ENCODE assay signal across 8 mouse cellular contexts in genomic region chr16:33516807-33517565, GRCm38 (mm10). TPM values are rescaled to one million over a fixed set of nuclear protein-coding genes. Genes with fewer than 3 reads are reported as not detected.
DNase-seq lines count a peak whose midpoint lies in the region; ATAC-seq and TF ChIP-seq lines count a peak whose summit lies in the region.

Slc12a8 (plus strand) TSS chr16:33517328.

- 2% methylated on average over 27 of the region's 27 CpGs for WGBS in forebrain, embryonic 12.5 days
- 4% methylated on average over 27 of the region's 27 CpGs for WGBS in hindbrain, embryonic 12.5 days
- WGBS in midbrain, embryonic 14.5 days: 5% methylated on average over 27 of the region's 27 CpGs
- 26% methylated on average over 27 of the region's 27 CpGs for WGBS in thymus, adult 2 months

- peaks cover 23% of the 10 kb centered on the region for H3K4me1 ChIP-seq in forebrain, embryonic 12.5 days
- peaks cover 14% of the 10 kb centered on the region for H3K4me1 ChIP-seq in hindbrain, embryonic 12.5 days
- peaks cover 12% of the 10 kb centered on the region for H3K4me1 ChIP-seq in midbrain, embryonic 14.5 days (ENCODE audit: control insufficient read depth, insufficient read depth, low read length)
- 0 out of 2 replicates have a peak, but pooled peaks cover 5% of the 10 kb centered on the region for H3K4me1 ChIP-seq in thymus, adult 2 months (replicated peaks; ENCODE audit: control insufficient read depth, insufficient read depth, low read length)

- peak within 1 kb of the TSS; percentile 46 for H3K9ac ChIP-seq in forebrain, embryonic 12.5 days
- H3K9ac ChIP-seq in hindbrain, embryonic 12.5 days: peak within 1 kb of the TSS; percentile 63
- H3K9ac ChIP-seq in midbrain, embryonic 14.5 days (replicated peaks; ENCODE audit: low read length): peak within 1 kb of the TSS; percentile 60

- H3K9me3 ChIP-seq in forebrain, embryonic 12.5 days: no peaks in the 10 kb centered on the region
- H3K9me3 ChIP-seq in hindbrain, embryonic 12.5 days (replicated peaks): no peaks in the 10 kb centered on the region
- H3K9me3 ChIP-seq in midbrain, embryonic 14.5 days (ENCODE audit: control insufficient read depth, low read length): no peaks in the 10 kb centered on the region

- no peaks in the 10 kb centered on the region for H3K36me3 ChIP-seq in forebrain, embryonic 12.5 days (replicated peaks)
- H3K36me3 ChIP-seq in hindbrain, embryonic 12.5 days: no peaks in the 10 kb centered on the region
- no peaks in the 10 kb centered on the region for H3K36me3 ChIP-seq in midbrain, embryonic 14.5 days (ENCODE audit: control insufficient read depth, insufficient read depth, low read length)
- no peaks in the 10 kb centered on the region for H3K36me3 ChIP-seq in thymus, adult 2 months (ENCODE audit: control insufficient read depth, insufficient read depth, low read length)

- no peak for TF ChIP-seq POLR2A in brain, embryonic 14.5 days (IDR thresholded peaks at IDR 0.05; ENCODE audit: borderline replicate concordance, extremely low read depth, insufficient read depth, insufficient read length, poor library complexity, severe bottlenecking)
- TF ChIP-seq POLR2A in thymus, adult 2 months (IDR thresholded peaks at IDR 0.05; ENCODE audit: control insufficient read depth, extremely low read depth, insufficient read depth, low read length, poor library complexity): no peak

- H3K4me3 ChIP-seq in forebrain, embryonic 12.5 days (replicated peaks): peak within 1 kb of the TSS; percentile 32
- peak within 1 kb of the TSS; percentile 28 for H3K4me3 ChIP-seq in hindbrain, embryonic 12.5 days
- H3K4me3 ChIP-seq in left cerebral cortex, adult 2 months: peak within 1 kb of the TSS; percentile 42
- peak within 1 kb of the TSS; percentile 33 for H3K4me3 ChIP-seq in midbrain, embryonic 14.5 days (replicated peaks; ENCODE audit: low read depth, low read length)
- no peak within 1 kb of the TSS for H3K4me3 ChIP-seq in thymus, adult 2 months (ENCODE audit: control insufficient read depth, insufficient read depth, low read length)

- peaks cover 7% of the 10 kb centered on the region; the same call in 1 of the 2 replicates for H3K27me3 ChIP-seq in forebrain, embryonic 12.5 days
- H3K27me3 ChIP-seq in hindbrain, embryonic 12.5 days: no peaks in the 10 kb centered on the region
- no peaks in the 10 kb centered on the region for H3K27me3 ChIP-seq in midbrain, embryonic 14.5 days (ENCODE audit: control insufficient read depth, insufficient read depth, low read length)
- H3K27me3 ChIP-seq in thymus, adult 2 months (ENCODE audit: control insufficient read depth, insufficient read depth, low read length): no peaks in the 10 kb centered on the region

- DNase-seq in 3T3-L1 (ENCODE audit: low read depth, low spot score): peak; percentile 20
- DNase-seq in brain, embryonic 14.5 days (ENCODE audit: low read depth): peak; percentile 67
- peak; percentile 47 to 59 for DNase-seq in left cerebral cortex, adult 2 months (ENCODE audit: extremely low spot score in 1 of 2, low spot score in 2 of 2)
- DNase-seq in midbrain, embryonic 14.5 days: peak; percentile 33
- DNase-seq in testis, postnatal 14 days (ENCODE audit: low spot score): peak; percentile 60
- DNase-seq in thymus, adult 2 months: no peak

- no peak for TF ChIP-seq CTCF in brain, embryonic 14.5 days (IDR thresholded peaks at IDR 0.05; ENCODE audit: borderline replicate concordance, extremely low read depth, insufficient read depth, insufficient read length)
- TF ChIP-seq CTCF in left cerebral cortex, adult 2 months (IDR thresholded peaks at IDR 0.05): no peak; the same call in none of the 2 replicates
- TF ChIP-seq CTCF in thymus, adult 2 months (IDR thresholded peaks at IDR 0.05; ENCODE audit: borderline replicate concordance, control insufficient read depth, extremely low read depth, insufficient read depth, low read length, poor library complexity): no peak

- peak; percentile 57 for ATAC-seq in forebrain, embryonic 12.5 days (ENCODE audit: low FRiP score)
- ATAC-seq in hindbrain, embryonic 12.5 days (ENCODE audit: low FRiP score): peak; percentile 54; the same call in 1 of the 2 replicates
- ATAC-seq in midbrain, embryonic 14.5 days (ENCODE audit: low FRiP score, low TSS enrichment): no peak

- peak within 1 kb of the TSS; percentile 65 for H3K4me2 ChIP-seq in forebrain, embryonic 12.5 days
- peak within 1 kb of the TSS; percentile 71 for H3K4me2 ChIP-seq in hindbrain, embryonic 12.5 days (replicated peaks)
- peak within 1 kb of the TSS; percentile 70 for H3K4me2 ChIP-seq in midbrain, embryonic 14.5 days (ENCODE audit: low read length)

- H3K27ac ChIP-seq in forebrain, embryonic 12.5 days: no peak within 1 kb of the TSS
- no peak within 1 kb of the TSS for H3K27ac ChIP-seq in hindbrain, embryonic 12.5 days
- peak within 1 kb of the TSS; percentile 76 for H3K27ac ChIP-seq in left cerebral cortex, adult 2 months
- no peak within 1 kb of the TSS for H3K27ac ChIP-seq in midbrain, embryonic 14.5 days (replicated peaks; ENCODE audit: low read depth, low read length)
- H3K27ac ChIP-seq in thymus, adult 2 months (ENCODE audit: control insufficient read depth, insufficient read depth, low read length): no peak within 1 kb of the TSS

- intact Hi-C loops in left cerebral cortex, adult 2 months (cut with DNase I): no loop called here

RNA-seq across cellular contexts. Expression of gene Slc12a8, which starts in this region (rescaled TPM):
- polyA plus RNA-seq in brain, embryonic 14.5 days (2012; rRNA removed): 0.75 and 1.1 TPM in 2 replicates
- polyA plus RNA-seq in forebrain, embryonic 12.5 days (2016; fragmentation: Nextera tagmentation; extraction: Ambion mirVana): 0.94 and 1.2 TPM in 2 replicates
- 0.65 and 0.99 TPM in 2 replicates for polyA plus RNA-seq in hindbrain, embryonic 12.5 days (2016; fragmentation: Nextera tagmentation; extraction: Ambion mirVana)
- under 1 TPM; 0.86 to 0.96 TPM for total RNA-seq in left cerebral cortex, adult 2 months (2021)
- polyA plus RNA-seq in midbrain, embryonic 14.5 days (2014; fragmentation: Nextera tagmentation; extraction: Ambion mirVana): 0.65 and 0.80 TPM in 2 replicates
- polyA plus RNA-seq in thymus, adult 2 months (2012; rRNA removed): 0.50 and 0.51 TPM in 2 replicates

Comparison
In these comparisons a context has a peak if more than half of its experiments do, and no peak if none do; other contexts are left out.
1. Peak in ATAC-seq, H3K4me3 ChIP-seq, H3K9ac ChIP-seq and H3K4me2 ChIP-seq in hindbrain, embryonic 12.5 days; RNA of the gene not detected or under 1 TPM.
2. Peak in DNase-seq, H3K4me3 ChIP-seq and H3K27ac ChIP-seq in left cerebral cortex, adult 2 months; RNA of the gene not detected or under 1 TPM.
3. Peak in DNase-seq, H3K4me3 ChIP-seq, H3K9ac ChIP-seq and H3K4me2 ChIP-seq in midbrain, embryonic 14.5 days; RNA of the gene not detected or under 1 TPM.